Mouse (Mus musculus): ENCODE measurements around the gene Ccdc194.

The Ccdc194 gene

DNA sequence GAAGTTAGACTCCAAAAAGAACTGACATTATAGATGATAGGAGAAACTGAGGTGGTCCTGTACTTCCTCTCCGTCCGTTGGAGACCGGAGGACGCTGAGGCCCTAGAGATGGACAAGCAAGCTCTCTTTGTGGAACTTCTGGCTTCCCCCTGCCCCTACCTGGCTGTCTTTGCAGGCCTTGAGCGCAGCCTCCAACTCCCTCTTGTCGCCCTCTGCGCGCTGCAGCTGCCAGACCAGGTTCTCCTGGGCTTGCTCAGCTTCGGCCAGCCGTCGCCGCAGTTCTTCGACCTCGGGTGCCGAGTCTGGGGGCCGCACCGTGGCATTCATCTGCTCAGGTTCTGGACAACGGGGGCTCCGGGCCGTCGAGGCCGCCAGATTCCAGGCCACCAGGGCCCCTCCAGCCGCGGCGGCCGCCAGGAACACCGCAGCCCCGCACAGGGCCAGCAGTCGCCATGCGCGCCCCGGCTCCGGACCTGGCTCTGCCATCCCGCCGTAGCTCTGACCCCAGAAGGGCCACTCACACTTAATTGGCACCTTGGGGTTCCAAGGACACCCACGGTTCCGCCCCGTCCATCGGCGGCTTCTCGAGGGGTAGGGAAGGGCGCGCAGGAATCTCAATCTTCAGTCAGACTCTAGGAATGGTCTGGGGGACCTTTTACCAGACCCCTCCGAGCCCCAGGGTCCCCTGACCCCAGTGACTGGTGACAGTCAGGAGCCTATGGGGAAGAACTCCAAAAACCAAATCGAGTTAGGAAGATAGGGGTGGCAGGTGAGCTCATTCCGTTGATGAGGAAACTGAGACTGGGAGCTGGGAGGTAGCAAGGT, at the start of gene Ccdc194:
Gene Ccdc194, minus strand, starts transcription at position 486 of the 825 bp plus-strand sequence.
- CTCF ChIA-PET: interaction anchor here (0.6 kb wide), 1 partner anchor 34 kb away, joined by 3 read pairs; no protein-coding TSS in a partner anchor

DNA sequence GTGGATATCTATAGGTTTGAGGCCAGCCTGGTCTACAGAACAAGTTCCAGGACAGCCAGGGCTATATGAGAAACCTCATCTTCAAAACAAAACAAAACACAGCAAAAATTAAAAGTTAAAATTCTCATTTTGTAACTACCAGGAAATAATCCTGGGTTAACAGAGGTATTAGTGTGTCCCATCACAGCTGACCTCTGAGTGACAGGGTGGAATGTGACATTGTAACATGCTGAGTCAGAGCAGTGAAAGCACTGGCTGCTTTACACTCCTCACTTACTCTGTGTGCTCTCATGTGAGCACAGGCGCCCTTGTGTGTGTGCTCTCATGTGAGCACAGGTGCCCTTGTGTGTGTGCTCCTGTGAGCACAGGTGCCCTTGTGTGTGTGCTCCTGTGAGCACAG, 49.5 kb upstream of the Ccdc194 start:
- CTCF ChIA-PET: interaction anchor here (1.0 kb wide), 1 partner anchor 10 kb away, joined by 3 read pairs; no protein-coding TSS in a partner anchor

DNA sequence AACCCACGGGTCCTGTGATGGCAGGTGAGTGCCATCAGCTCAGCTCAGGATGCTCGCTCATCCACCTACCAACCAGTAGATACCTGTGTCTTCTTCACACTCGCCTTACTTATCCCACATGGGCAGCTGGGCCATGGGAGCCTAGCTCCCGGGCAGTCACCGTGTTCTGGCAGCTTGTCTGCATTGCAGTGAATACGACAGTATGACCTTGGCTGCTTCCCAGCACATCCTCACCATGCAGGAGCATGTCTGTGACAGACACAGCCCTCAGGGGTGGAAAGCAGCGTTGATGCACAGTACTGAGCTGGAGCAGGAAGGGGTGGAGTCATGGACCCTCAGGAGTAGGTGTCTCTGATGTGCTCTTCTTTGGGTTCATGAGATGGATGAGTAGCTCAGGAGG, 48.9 kb upstream of the Ccdc194 start:
- CTCF ChIA-PET: interaction anchor here (1.0 kb wide), 1 partner anchor 9 kb away, joined by 3 read pairs; no protein-coding TSS in a partner anchor

DNA sequence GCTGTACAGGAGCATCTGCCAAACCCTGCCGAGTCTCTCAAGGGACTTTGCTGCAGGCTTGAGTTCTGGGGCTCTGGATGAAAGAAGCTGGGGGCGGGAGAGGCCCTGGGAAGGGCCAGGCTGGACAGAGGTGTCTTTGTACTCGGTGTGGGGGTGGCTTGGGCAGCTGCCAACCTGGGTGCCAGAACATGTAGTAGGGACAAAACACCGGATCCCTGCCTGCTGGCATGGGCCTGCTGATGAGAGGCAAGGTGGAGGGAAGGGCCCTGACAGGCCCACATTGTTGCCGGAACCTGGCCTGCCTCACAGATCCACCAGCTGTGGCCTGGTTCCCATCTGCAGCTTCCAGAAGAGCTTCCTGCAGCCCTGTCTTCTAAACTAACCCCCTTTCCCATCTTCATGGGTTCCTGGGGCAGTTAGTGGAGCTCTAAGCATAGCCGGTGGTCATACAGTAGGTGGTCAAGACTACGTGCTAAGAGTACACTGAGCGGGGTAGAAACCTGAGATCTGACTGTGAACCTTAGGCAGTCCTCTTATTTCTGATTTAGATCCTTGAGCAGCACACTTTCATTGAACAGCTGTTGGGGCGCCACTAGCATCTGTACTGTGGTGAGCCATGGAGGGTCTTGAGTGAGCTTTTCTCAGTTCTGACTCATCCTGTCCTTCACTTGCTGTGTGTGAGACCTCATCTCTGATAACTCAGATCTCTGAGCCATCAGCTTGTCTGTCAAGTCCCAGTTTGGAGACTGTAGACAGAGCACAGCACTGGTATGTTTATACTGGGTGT, 47.5 kb upstream of the Ccdc194 start:
- CTCF ChIA-PET: no interaction called here

DNA sequence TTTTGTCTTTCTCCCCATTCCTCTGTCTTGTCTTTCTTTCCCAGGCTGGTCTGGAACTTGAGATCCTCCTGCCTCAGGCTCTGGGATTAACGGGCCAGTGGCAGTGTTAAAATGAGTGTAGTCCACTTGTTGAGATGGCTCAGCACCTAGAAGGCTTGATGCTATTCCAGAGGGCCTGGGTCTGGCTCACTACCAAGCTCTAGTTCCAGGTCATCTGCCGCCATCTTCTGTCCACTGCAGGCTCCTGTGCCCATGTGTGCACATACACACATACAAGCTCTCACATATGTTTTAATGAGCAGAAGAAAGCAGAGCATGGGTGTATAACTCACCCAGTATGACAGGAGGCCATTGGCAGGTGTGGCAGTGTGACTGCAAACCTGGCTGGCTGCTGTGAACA, 46.6 kb upstream of the Ccdc194 start:
- CTCF ChIA-PET: interaction anchor here (0.8 kb wide), 1 partner anchor 705 kb away, joined by 3 read pairs; no protein-coding TSS in a partner anchor

DNA sequence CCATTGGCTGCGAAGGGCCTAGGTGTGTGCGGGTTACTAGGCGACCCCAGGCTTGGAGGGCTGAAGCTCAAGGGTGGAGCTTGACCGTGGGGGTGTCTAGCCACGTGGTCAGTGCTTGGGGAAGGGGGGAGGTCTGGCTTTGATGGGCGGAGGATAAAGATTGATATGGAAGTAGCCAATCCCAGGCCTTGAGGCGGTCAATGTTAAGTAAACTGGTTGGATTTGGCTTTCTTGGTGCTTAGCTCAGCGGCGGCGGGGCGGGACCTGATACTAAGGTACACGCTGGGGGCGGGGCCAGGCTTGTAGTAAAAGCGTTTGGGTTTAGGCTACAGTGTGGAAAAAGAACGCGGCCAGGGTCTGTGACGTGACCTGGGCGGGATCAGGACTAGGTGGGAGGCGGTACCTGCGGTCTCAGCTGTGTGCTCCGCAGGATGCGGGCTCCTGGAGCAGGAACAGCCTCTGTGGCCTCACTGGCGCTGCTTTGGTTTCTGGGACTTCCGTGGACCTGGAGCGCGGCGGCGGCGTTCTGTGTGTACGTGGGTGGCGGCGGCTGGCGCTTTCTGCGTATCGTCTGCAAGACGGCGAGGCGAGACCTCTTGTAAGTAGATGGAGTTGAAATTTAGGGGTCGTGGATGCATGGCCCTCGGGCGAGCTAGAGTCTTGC, 44.9 kb upstream of the Ccdc194 start:
- CTCF ChIA-PET: no interaction called here

DNA sequence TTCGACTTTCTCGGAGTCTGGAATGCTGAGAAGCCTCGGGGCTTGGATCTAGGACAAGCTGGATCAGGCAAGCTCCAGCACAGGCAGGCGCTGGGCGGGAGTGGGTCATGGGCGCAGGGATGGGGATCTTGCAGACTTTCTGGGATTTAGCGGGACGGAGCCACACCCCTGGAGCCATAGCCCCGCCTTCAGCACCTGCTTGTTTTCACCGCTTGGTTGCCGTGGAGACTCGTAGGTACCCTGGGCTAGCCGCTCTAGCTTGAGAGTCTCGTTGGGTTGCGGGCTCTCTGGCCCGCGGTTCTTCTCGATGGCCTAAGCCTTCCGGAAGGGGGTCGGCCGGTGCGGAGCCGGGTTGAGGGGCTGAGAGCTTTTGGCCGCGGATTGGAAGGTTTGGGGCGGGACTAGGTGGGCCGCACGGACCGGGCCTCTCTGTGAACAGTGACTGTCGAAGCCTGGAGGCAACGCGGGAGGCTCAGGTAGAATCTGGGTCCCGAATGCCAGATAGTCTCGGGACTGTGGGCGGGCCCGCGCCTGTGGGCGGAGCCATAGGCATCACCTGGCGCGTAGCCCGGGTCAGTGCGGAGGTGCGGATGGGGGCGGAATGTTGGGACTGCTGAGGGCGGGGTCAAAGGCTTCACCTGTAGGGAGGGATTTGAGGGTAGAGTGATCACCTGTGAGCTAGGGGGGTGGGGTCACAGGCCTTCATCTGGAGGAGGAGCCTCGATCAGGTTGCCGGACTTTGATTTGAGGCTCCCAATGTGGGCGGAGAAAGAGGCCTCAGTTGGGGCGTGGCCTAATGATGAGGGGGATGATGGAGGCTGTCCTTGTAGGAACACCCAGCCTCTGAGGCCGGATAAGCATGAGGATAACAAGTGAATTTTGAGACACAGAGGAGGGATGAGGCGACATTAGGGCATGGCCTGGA, 44.1 kb upstream of the Ccdc194 start:
- CTCF ChIA-PET: interaction anchor here (0.6 to 1.6 kb wide), 3 partner anchors 21 to 619 kb away, joined by 3 to 6 read pairs (median 4); no protein-coding TSS in a partner anchor

DNA sequence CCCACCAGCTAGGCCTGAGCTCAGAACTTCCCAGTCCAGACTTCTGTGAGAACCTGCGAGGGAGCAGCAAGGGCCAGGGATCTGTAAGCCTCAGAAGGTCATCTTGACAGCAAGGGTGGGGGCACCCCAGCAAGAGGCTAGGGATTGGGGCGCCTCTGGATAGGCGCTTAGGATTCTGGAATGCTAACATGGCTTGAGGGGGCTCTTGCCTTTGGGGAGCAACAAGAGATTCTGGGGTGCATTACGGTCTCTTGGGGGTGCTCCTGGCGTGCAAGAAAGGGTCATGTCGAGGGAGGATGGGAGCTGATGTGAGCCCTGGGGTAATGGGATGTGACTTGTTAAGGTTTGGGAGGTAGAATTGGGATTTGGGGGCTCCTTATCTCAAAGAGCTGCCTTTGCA, 43.4 kb upstream of the Ccdc194 start:
- CTCF ChIA-PET: interaction anchor here (0.6 to 1.6 kb wide), 3 partner anchors 22 to 85 kb away, joined by 3 to 6 read pairs (median 6); no protein-coding TSS in a partner anchor

DNA sequence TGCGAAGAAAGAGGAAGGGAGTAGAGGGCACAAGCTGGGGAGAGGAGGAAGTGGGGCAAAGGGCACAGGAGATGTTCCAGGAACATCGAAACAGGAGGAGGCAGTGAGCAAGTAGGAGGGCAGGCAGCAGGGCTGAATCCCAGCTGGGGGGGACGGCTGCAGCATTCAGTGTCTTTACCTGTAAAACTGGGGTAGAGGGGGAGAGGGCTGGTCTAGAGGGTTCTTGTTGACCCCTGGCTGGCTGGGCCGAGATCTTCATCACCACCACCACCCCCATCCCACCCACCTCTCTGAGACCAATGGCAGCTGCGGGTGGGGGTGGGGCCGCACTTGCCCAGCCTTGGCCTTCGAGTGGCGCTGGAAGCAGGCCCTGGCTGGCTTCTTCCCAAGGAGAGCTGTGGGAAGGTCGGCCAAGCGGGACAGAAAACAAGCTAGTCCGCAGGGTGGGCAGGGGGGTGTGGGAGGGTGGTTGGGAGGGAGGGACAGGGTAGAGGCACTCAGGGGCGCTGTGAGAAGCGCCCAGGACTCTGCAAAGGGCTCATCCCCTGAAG, 43.0 kb upstream of the Ccdc194 start, which contains the start of gene Slc27a1:
Gene Slc27a1, plus strand, starts transcription at position 496 of the 551 bp plus-strand sequence.
- CTCF ChIA-PET: interaction anchor here (0.6 to 1.6 kb wide), 3 partner anchors 23 to 85 kb away, joined by 3 to 6 read pairs (median 6); no protein-coding TSS in a partner anchor

DNA sequence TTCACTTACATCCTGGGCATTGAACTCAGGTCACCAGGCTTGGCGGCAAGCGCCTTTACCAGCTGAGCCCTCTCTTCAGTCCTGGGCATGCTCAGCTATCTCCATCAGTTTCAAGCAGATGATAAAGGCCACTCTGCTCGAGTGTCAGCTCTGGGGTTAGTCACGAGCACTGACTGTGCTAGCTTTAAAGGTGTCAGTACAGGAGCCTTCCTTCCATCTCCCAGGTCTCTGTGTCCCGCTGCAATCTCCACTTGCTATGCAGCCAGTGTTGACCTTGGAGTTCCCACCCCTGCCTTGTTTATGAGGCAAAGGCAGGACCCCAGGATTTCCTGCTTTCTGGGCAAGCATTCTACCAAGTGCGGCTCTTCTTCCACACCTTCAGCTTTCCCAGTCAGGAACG, 42.1 kb upstream of the Ccdc194 start:
- CTCF ChIA-PET: interaction anchor here (0.6 kb wide), 1 partner anchor 19 kb away, joined by 4 read pairs; no protein-coding TSS in a partner anchor

DNA sequence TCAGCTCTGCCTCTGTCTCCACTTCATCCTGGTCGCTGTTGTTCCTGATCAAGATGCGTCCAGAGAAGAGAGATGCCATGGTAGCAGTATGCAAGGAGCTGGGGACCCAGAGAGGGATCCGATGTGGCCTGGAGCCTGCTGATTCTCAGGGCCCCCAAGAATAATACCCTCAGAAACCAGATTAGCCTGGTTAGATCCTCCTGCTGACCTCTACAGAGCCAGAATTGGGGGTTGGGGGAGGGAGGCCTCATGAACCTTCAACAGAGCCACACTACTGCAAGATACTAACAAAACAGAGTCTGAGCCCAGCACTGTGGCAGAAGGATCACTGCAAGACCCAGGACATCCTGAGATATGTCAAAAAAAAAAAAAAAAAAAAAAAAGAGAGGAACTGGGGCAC, 41.0 kb upstream of the Ccdc194 start, which contains the start of gene Nxnl1:
Gene Nxnl1, minus strand, starts transcription at position 101 of the 400 bp plus-strand sequence.
- CTCF ChIA-PET: no interaction called here

DNA sequence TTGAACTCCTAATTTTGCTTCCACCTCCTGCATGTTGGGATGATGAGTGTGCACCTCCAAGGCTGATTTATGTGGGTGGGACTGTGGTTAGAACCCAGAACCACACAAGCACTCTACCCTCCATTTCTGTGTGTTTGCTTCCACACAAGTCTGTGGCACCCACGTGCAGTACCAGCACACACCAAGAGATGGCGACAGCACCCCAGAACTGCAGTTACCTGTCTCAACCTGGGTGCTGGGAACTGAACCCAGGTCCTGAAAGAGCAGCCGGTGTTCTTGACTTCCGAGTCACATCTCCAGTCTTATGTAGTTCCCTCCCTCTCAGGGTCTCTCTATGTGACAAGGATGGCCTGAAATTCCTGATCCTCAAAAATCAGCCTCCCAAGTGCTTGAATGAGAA, 38.5 kb upstream of the Ccdc194 start:
- CTCF ChIA-PET: interaction anchor here (0.6 kb wide), 1 partner anchor 71 kb away, joined by 4 read pairs; no protein-coding TSS in a partner anchor

DNA sequence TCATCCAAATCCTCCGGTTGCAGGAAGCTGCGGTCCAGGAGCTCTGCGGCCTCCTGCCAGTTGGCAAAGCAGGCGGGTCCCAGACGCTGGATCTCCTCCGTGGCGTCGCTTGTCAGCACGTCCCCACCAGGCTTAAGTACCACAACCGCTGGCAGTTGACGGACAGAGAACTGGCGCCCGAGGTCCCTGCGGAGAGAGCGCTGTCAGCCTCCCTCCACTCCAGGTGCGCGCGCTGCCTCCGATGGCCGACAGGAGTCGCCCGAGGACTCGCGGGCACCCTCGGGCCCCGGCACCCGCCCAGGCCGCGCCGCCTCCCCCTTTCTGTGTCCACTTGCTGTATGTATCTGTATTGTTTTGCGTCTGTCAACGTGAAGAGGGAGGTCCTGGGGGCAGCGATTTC, 37.2 kb upstream of the Ccdc194 start:
- CTCF ChIA-PET: interaction anchor here (0.7 to 1.6 kb wide), 5 partner anchors 22 to 98 kb away, joined by 3 to 5 read pairs (median 4); no protein-coding TSS in a partner anchor

DNA sequence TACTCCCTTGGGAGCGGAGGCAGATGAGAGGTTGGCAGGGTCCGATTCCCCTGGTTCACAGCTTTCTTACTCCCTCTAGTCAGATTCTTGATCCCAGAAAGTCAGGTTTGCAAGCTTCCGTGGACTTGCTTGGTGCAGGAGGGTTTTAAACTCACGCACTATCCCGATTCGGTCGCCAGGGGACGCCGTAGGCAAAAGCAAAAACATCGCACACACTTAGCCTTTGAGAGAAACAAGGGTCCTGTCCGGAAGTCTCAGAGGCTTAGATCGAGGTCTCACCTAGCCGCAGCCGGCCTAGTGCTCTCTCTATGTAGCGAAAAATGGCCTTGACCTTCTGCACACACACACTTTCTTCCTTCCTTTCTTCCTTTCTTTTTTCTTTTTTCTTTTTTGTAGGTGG, 35.9 kb upstream of the Ccdc194 start:
- CTCF ChIA-PET: interaction anchor here (0.6 to 1.6 kb wide), 3 partner anchors 16 to 99 kb away, joined by 3 to 4 read pairs (median 4); no protein-coding TSS in a partner anchor

DNA sequence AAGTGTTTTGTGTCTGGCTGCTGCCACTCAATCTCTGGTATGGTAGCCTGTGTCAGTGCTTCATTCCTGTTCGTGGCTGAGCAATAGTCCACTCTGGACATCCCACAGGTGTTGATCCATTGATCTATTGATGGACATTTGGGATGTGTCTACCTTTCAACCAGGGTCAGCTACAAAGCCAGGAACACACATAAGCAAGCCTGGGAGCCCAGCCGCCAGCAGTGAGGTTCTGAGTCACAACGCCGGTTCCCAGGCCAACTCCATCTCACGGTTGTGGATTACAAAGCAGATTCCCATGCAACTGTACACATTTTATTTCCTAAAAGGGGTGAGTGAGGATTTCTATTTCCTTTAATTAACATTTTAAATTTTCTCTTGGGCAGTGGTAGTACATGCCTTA, 35.3 kb upstream of the Ccdc194 start:
- CTCF ChIA-PET: interaction anchor here (1.2 kb wide), 1 partner anchor 69 kb away, joined by 4 read pairs; no protein-coding TSS in a partner anchor

DNA sequence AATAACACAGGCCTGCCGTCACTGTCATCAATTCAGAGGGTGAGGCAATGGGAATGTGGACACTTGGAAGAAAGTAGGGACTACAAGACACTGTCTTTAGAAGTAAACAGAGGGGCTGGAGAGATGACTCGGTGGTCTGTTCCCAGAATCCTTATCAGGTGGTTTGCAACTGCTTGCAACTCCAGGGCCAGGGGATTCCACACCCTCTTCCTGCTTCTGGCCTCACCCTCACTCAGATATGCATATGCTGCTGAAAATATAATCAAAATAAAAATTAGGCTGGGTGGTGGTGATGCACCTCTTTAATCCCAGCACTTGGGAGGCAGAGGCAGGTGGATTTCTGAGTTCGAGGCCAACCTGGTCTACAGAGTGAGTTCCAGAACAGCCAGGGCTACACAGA, 34.6 kb upstream of the Ccdc194 start:
- CTCF ChIA-PET: interaction anchor here (0.7 kb wide), 1 partner anchor 27 kb away, joined by 4 read pairs; no protein-coding TSS in a partner anchor

DNA sequence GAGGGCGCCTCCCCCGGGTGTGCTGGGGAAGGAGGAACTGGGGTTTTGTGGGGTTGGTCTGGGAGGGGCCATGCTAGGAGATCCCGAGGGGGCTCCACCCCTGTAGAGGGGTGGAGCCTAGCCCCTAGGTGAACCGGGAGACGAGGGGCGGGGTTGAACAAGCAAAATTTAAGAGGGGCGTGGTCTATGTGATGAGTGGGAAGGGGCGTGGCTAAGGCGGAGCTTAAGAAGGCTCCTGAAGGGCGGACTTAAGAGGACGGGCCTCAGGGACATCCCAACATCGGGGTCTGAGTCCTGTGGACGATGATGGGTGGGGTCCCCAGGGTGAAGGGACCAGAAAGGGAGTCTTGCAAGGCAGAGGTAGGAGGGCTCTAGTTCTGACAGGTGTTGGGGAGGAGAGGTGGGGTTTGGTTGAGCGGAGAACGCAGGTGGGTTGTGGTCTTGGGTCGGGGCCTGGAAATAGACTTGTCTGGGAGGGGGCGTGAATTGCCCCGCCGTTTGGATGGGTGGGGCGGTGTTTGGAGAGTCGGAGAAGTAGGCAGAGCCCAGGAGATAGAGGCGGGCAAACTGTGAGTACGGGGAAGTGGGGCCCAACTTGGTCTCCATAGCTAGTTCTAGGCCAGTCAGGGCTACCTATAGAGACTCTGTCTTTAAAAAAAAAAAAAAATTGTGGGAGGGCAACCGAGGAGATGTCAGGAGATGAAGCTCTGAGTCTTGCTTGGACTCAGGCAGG, 33.6 kb upstream of the Ccdc194 start:
- CTCF ChIA-PET: interaction anchor here (0.6 to 1.0 kb wide), 4 partner anchors 28 to 120 kb away, joined by 3 to 4 read pairs (median 3); no protein-coding TSS in a partner anchor

DNA sequence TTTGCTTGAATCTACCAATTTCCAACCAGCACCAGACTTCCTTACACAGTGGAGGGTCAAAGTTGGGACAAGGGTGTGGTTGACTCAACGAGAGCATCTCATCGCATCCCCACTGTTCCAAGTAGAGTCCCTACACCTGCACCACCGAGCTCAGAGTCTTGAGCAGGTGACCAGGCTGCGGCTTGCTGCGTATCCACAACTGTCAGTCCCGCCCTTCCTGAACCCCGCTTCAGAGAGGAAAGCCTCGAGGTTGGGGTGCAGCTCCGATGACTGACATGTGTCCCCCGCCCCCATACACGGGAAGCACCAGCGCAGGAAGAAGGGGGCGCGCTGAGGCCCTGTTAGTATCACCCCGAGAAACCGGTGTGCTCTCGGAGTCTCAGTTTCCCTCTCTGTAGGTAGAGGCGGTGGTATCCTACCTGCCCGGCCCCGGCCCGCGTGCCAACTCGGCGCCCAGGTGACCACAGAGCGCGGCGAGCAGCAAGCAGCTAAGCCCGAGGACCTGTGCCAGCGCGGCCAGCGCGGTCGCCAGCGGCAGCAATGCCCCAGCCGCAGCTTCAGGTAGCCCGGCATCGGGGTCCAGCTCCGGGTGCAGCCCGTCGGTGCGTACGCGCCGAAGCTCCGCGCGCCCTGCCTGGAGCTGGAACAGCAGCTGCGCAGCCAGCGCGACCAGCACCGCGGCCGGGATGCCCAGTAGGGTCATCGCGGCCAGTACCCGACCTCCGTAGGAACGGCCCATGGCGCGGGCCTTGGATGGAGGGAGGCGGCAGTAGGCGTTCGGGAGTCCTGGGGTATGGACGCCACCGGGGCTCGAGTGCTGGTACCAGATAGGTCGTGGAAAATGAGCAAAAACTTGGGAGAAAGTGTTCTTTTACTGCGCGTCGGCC, 32.8 kb upstream of the Ccdc194 start, which contains the start of gene Tmem221:
Gene Tmem221, minus strand, starts transcription at position 801 of the 887 bp plus-strand sequence.
- CTCF ChIA-PET: interaction anchor here (0.6 to 1.0 kb wide), 2 partner anchors 119 to 143 kb away, joined by 3 to 24 read pairs; partner anchors contain the start of gene B3gnt3
